Mouse (Mus musculus): ENCODE results near the gene Lrpprc.
"Not testable (repeated sequence)": the region's sequence is repeated elsewhere in the genome, so short reads cannot be mapped to it uniquely, and the experiment has no call there.

DNA sequence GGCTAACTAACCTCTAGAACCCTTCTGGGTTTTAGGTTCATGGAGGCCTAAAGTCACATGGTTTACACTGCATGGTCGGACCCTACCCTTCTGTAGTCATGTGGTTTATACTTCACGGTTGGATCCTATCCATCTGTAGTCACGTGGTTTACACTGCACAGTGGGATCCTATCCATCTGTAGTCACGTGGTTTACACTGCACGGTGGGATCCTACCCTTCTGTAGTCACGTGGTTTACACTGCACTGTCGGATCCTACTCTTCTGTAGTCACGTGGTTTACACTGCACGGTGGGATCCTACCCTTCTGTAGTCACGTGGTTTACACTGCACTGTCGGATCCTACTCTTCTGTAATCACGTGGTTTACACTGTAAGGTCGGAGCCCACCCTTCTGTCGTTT lies 23.6 kb upstream of the Lrpprc start:
- not testable (repeated sequence) for TF ChIP-seq CTCF (IDR thresholded peaks at IDR 0.05; ENCODE audit: insufficient read depth, low read length); POLR2A (IDR thresholded peaks at IDR 0.05; ENCODE audit: borderline replicate concordance, extremely low read depth, low read depth, low read length)

Measured in lung, adult 2 months (tissue).